Mouse (Mus musculus) midbrain, embryonic 12.5 days (tissue): ENCODE measurements around the gene Mxi1. TPM values are rescaled to one million over a fixed set of nuclear protein-coding genes. Genes with fewer than 3 reads are reported as not detected.

ENCODE experiments used
- ATAC-seq: fragments of 200-750 bp; cut with Nextera tagmentation; 2 replicates; pipeline ENCODE4 v1.8.0; 2017; ENCODE audit warnings: low read depth, moderate TSS enrichment, moderate library complexity; ENCODE audit not compliant: low FRiP score
- H3K27ac ChIP-seq: fragments of 300-500 bp; sonication (generic); replicated peaks from 2 replicates; pipeline ENCODE4 v1.5.1; 2016; ENCODE audit warnings: mild to moderate bottlenecking
- H3K27me3 ChIP-seq: fragments of 300-500 bp; sonication (generic); 2 replicates; pipeline ENCODE4 v1.6.1; 2016; ENCODE audit warnings: mild to moderate bottlenecking
- H3K36me3 ChIP-seq: fragments of 300-500 bp; sonication (generic); 2 replicates; pipeline ENCODE4 v1.6.1; 2016
- H3K4me1 ChIP-seq: fragments of 300-500 bp; sonication (generic); 2 replicates; pipeline ENCODE4 v1.6.1; 2016
- H3K4me2 ChIP-seq: fragments of 300-500 bp; sonication (generic); replicated peaks from 2 replicates; pipeline ENCODE4 v1.6.1; 2016; ENCODE audit warnings: mild to moderate bottlenecking, moderate library complexity
- H3K4me3 ChIP-seq: fragments of 300-500 bp; sonication (generic); 2 replicates; pipeline ENCODE4 v1.5.1; 2016; ENCODE audit warnings: mild to moderate bottlenecking
- H3K9ac ChIP-seq: fragments of 300-500 bp; sonication (generic); replicated peaks from 2 replicates; pipeline ENCODE4 v1.6.1; 2016; ENCODE audit warnings: mild to moderate bottlenecking, moderate library complexity
- H3K9me3 ChIP-seq: fragments of 300-500 bp; sonication (generic); 2 replicates; pipeline ENCODE4 v1.6.1; 2016; ENCODE audit warnings: mild to moderate bottlenecking
- WGBS: fragments of 180-500 bp; shearing (Covaris S2); methylation state at CpG from one replicate; pipeline ENCODE4 v1.1.7; 2016; 5-methylcytosine and 5-hydroxymethylcytosine counted together
- polyA plus RNA-seq: library from polyadenylated mRNA; unstranded; fragments of >200 nt; fragmentation: Nextera tagmentation; extraction: Ambion mirVana; gene quantifications from 2 replicates; pipeline ENCODE4 v1.2.1, GENCODE M21; 2016

The Mxi1 gene
- polyA plus RNA-seq, 1 experiment from 2014 or later, result 71.3 TPM

GRCm38 (mm10) chr19:53306706-53307105 is 3.6 kb upstream of the Mxi1 start:
- 0 out of 2 replicates have a peak overlapping the region, but pooled peaks have one; percentile 0 for H3K4me3 ChIP-seq
- H3K9me3 ChIP-seq, result no peaks in the 10 kb centered on the region
- ATAC-seq, result no peak
- WGBS, result 10% methylated on average over 11 of the region's 11 CpGs
- 0 out of 2 replicates have a peak, but pooled peaks cover 3% of the 10 kb centered on the region for H3K27me3 ChIP-seq
- peak overlapping the region; percentile 29 for H3K4me2 ChIP-seq
- H3K9ac ChIP-seq, result no peak overlapping the region
- peak overlapping the region; percentile 49; the same call in 1 of the 2 replicates for H3K27ac ChIP-seq
- H3K36me3 ChIP-seq, result no peaks in the 10 kb centered on the region
- peaks cover 21% of the 10 kb centered on the region for H3K4me1 ChIP-seq

GRCm38 (mm10) chr19:53307219-53307618 is 3.1 kb upstream of the Mxi1 start:
- Histone ChIP-seq H3K4me2 (peak overlapping the region; percentile 29), H3K36me3 (no peaks in the 10 kb centered on the region), H3K9me3 (no peaks in the 10 kb centered on the region), H3K4me1 (peaks cover 21% of the 10 kb centered on the region), H3K9ac (no peak overlapping the region), H3K4me3 (0 out of 2 replicates have a peak overlapping the region, but pooled peaks have one; percentile 0), H3K27me3 (0 out of 2 replicates have a peak, but pooled peaks cover 3% of the 10 kb centered on the region), H3K27ac (peak overlapping the region; percentile 49)
- WGBS, result 38% methylated on average over 6 of the region's 6 CpGs
- ATAC-seq, result no peak

GRCm38 (mm10) chr19:53309631-53310030 is 687 bp upstream of the Mxi1 start:
- 11% methylated on average over 4 of the region's 4 CpGs for WGBS
- Histone ChIP-seq H3K9ac (no peak overlapping the region; the same call in 1 of the 2 replicates), H3K27ac (0 out of 2 replicates have a peak overlapping the region, but pooled peaks have one; percentile 1), H3K4me1 (peaks cover 26% of the 10 kb centered on the region), H3K27me3 (0 out of 2 replicates have a peak, but pooled peaks cover 3% of the 10 kb centered on the region), H3K4me2 (peak overlapping the region; percentile 95; the same call in 1 of the 2 replicates), H3K36me3 (no peaks in the 10 kb centered on the region), H3K4me3 (0 out of 2 replicates have a peak overlapping the region, but pooled peaks have one; percentile 95), H3K9me3 (no peaks in the 10 kb centered on the region)
- ATAC-seq, result no peak

- Histone ChIP-seq H3K36me3 (no peaks in the 10 kb centered on the region), H3K4me3 (peak overlapping the region; percentile 95), H3K9ac (peak overlapping the region; percentile 95), H3K4me2 (peak overlapping the region; percentile 95), H3K27me3 (no peaks in the 10 kb centered on the region), H3K27ac (peak overlapping the region; percentile 95), H3K4me1 (peaks cover 39% of the 10 kb centered on the region), H3K9me3 (no peaks in the 10 kb centered on the region)
- WGBS, result under 1% methylated on average over 46 of the region's 48 CpGs
- ATAC-seq, result no peak
These were observed 629 bp downstream of the Mxi1 start for GRCm38 (mm10) chr19:53310771-53311523.

GRCm38 (mm10) chr19:53311524-53312335 is 1.4 kb downstream of the Mxi1 start:
- peak overlapping the region; percentile 95 for H3K27ac ChIP-seq
- H3K9me3 ChIP-seq, result no peaks in the 10 kb centered on the region
- H3K4me2 ChIP-seq, result peak overlapping the region; percentile 95
- peaks cover 36% of the 10 kb centered on the region for H3K4me1 ChIP-seq
- ATAC-seq, result no peak
- H3K36me3 ChIP-seq, result no peaks in the 10 kb centered on the region
- WGBS, result under 1% methylated on average over 32 of the region's 37 CpGs
- no peaks in the 10 kb centered on the region for H3K27me3 ChIP-seq
- H3K4me3 ChIP-seq, result peak overlapping the region; percentile 95
- peak overlapping the region; percentile 95 for H3K9ac ChIP-seq

GRCm38 (mm10) chr19:53312336-53312871 is 2.1 kb downstream of the Mxi1 start:
- H3K9ac ChIP-seq, result peak overlapping the region; percentile 95
- no peaks in the 10 kb centered on the region for H3K27me3 ChIP-seq
- peak overlapping the region; percentile 95 for H3K4me2 ChIP-seq
- peak overlapping the region; percentile 95 for H3K27ac ChIP-seq
- 1% methylated on average over 19 of the region's 26 CpGs for WGBS
- no peaks in the 10 kb centered on the region for H3K36me3 ChIP-seq
- H3K9me3 ChIP-seq, result no peaks in the 10 kb centered on the region
- peaks cover 29% of the 10 kb centered on the region for H3K4me1 ChIP-seq
- H3K4me3 ChIP-seq, result peak overlapping the region; percentile 95
- ATAC-seq, result peak; percentile 10; the same call in 1 of the 2 replicates

- under 1% methylated on average over 60 of the region's 63 CpGs for whole genome bisulfite sequencing
- Histone ChIP-seq H3K4me2 (peak overlapping the region; percentile 95), H3K4me3 (peak overlapping the region; percentile 95), H3K9ac (peak overlapping the region; percentile 95), H3K9me3 (no peaks in the 10 kb centered on the region), H3K27me3 (no peaks in the 10 kb centered on the region), H3K36me3 (no peaks in the 10 kb centered on the region), H3K4me1 (peaks cover 30% of the 10 kb centered on the region), H3K27ac (peak overlapping the region; percentile 95)
- peak; percentile 27 for ATAC-seq
These were observed 2.8 kb downstream of the Mxi1 start for GRCm38 (mm10) chr19:53312951-53313683.

GRCm38 (mm10) chr19:53313684-53314443 is 3.5 kb downstream of the Mxi1 start:
- under 1% methylated on average over 52 of the region's 52 CpGs for whole genome bisulfite sequencing

GRCm38 (mm10) chr19:53314530-53315208 is 4.4 kb downstream of the Mxi1 start:
- no peaks in the 10 kb centered on the region for H3K36me3 ChIP-seq
- H3K9ac ChIP-seq, result 0 out of 2 replicates have a peak overlapping the region, but pooled peaks have one; percentile 34
- no peaks in the 10 kb centered on the region for H3K9me3 ChIP-seq
- H3K27me3 ChIP-seq, result no peaks in the 10 kb centered on the region
- peak overlapping the region; percentile 95 for H3K4me3 ChIP-seq
- peak overlapping the region; percentile 95 for H3K4me2 ChIP-seq
- H3K27ac ChIP-seq, result peak overlapping the region; percentile 60
- WGBS, result 57% methylated on average over 16 of the region's 16 CpGs
- no peak for ATAC-seq
- H3K4me1 ChIP-seq, result peaks cover 30% of the 10 kb centered on the region

More at GRCm38 (mm10) chr19:53313684-53314443, 3.5 kb downstream of the Mxi1 start:
- H3K4me1 ChIP-seq, result peaks cover 33% of the 10 kb centered on the region
- no peaks in the 10 kb centered on the region for H3K9me3 ChIP-seq
- H3K27ac ChIP-seq, result peak overlapping the region; percentile 95
- H3K4me2 ChIP-seq, result peak overlapping the region; percentile 95
- peak overlapping the region; percentile 95 for H3K9ac ChIP-seq
- no peaks in the 10 kb centered on the region for H3K27me3 ChIP-seq
- H3K4me3 ChIP-seq, result peak overlapping the region; percentile 95
- ATAC-seq, result peak; percentile 73
- no peaks in the 10 kb centered on the region for H3K36me3 ChIP-seq

- Histone ChIP-seq H3K4me3 (no peak overlapping the region), H3K9ac (no peak overlapping the region), H3K36me3 (no peaks in the 10 kb centered on the region), H3K27ac (no peak overlapping the region), H3K4me1 (peaks cover 27% of the 10 kb centered on the region), H3K4me2 (no peak overlapping the region), H3K9me3 (no peaks in the 10 kb centered on the region), H3K27me3 (no peaks in the 10 kb centered on the region)
- ATAC-seq, result no peak
- WGBS, result 88% methylated on average over 7 of the region's 7 CpGs
These were observed 4.9 kb downstream of the Mxi1 start for GRCm38 (mm10) chr19:53315209-53315654.
